Mouse (Mus musculus): Measurements from ENCODE around the gene Prodh2.
"Not testable (repeated sequence)": the region's sequence is repeated elsewhere in the genome, so short reads cannot be mapped to it uniquely, and the experiment has no call there.

Gene Prodh2

DNA sequence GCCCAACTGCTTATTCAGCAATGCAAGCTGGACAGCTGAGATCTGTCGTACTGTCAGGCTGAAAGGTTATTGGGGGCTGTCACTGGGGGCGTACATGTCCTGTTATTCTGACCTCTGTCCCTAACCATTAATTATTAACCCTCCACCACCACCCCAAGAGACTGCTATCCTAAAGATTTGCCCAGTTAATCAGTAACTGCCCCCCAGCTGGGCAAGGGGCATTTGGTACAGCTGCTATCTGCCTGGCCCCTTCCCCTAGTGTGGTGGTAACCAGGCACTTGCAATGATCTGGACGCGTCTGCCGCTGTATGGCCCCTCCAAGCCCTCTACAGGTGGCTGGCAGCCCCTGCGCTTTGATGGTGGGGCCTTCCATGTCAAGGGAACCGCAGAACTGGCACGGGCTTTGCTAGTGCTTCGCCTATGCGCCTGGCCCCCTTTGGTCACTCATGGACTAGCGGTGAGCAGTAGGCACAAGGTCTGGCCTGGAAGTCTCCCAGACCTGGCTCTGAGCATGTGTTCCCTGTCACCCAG is at the start of gene Prodh2:
Prodh2 (plus strand) TSS at position 222 of the 531 bp plus-strand sequence.
- DNase-seq (ENCODE audit: extremely low read depth, low read depth, low spot score), result no peak

DNA sequence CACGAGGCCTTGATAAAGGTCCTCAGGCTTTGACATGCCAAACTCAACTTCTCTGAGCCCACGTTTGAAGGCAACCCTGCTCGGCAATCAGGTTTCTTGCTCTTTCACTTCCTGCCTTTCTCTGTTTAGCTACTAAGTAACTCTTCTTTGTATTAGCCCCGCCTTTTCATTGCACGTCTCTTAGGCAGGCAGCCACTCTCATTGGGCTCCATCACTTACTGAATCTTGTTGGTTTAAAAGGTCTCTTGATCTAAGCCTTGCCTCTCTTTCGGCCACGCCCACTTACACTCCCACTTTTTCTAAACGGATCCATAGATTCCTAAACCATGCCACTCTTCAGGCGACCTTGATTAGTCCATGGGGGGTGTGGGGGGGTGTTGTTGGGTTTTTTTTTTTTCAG is 49.7 kb upstream of the Prodh2 start:
- no peak for DNase-seq (ENCODE audit: extremely low read depth, low read depth, low spot score)

- DNase-seq (ENCODE audit: extremely low read depth, low read depth, low spot score), result no peak
Observed at GRCm38 (mm10) chr7:30444154-30444970, 49.1 kb upstream of the Prodh2 start.

- no peak for DNase-seq (ENCODE audit: extremely low read depth, low read depth, low spot score)
Observed at GRCm38 (mm10) chr7:30444971-30445751, 48.3 kb upstream of the Prodh2 start, which contains the start of gene Aplp1. Gene Aplp1, minus strand, starts transcription at chr7:30445535.

DNA sequence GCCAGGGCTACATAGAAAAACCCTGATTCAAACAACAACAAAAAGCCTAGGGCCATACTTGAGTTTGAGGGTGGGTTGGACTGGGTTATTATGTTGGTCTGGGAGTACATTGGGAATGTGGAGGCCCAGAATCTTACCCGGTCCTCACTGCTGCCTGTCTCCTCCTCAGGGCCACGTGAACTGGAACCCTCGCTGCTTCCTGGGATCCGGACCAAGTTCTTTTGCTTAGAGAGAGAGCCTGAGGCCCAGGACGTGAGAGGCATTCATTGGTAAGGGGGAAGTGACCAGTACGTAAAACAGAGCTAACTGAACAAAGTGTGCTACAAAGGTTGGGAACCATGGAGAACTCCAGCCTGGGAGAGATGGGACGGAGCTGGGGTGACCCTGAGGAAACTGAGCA is 43.2 kb upstream of the Prodh2 start:
- no peak for DNase-seq (ENCODE audit: extremely low read depth, low read depth, low spot score)

- DNase-seq (ENCODE audit: extremely low read depth, low read depth, low spot score), result no peak
Observed at GRCm38 (mm10) chr7:30453327-30453726, 40.1 kb upstream of the Prodh2 start.

- no peak for DNase-seq (ENCODE audit: extremely low read depth, low read depth, low spot score)
Observed at GRCm38 (mm10) chr7:30453766-30454165, 39.7 kb upstream of the Prodh2 start.

- no peak for DNase-seq (ENCODE audit: extremely low read depth, low read depth, low spot score)
Observed at GRCm38 (mm10) chr7:30454259-30454658, 39.2 kb upstream of the Prodh2 start.

DNA sequence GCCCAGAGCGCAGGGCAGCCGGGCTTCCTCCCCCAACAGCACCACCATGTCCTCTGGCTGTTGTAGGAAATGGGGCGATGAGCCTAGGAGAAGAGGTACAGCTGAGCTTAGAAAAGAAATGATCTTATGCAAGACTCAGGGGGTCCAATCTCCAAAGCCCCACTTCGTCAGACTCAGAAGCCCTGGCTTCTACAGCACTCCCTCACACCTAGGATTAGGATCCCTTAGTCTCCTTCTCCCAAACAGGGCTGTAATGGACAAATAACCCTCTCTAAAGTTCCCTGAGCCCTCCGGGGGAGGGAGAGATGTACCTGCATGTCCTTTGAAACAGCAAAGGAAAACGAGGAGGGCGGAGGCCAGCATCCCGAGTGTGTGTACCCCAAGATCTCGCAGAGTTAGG is 36.9 kb upstream of the Prodh2 start:
- no peak for DNase-seq (ENCODE audit: extremely low read depth, low read depth, low spot score)

DNA sequence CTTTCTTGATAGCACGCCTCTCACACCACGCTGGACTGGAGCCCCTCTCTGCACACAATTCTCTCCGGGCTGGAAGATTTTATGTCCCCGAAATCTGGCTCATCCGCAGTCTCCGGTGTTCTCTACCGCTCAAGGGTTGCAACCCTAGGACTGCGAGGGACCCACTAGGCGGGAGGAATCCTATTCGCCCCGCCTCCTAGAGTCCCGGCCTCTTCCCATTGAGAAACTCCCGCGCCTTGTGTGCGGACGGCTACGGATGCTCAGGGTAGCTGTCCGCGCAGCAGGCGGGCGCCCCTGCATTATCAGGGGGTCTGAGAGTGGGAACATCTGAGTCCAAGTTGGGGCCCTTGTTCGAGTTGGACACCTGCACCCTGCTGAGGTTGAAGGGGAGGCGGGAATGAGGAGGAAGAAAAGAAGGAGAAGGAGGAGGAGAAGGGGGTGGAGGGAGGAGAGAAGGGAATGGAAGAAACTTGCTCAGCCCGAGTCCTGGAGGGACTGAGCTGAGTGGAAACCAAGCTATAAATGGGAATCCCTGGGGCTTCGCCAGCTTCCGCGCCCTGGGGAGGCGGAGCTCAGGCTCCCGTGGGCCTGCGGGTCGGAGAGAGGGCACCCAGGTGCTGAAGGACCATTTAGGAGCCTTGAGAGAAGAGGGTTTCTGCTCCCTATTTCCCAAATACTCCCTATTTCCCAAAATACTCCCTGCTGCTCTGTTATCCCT is 36.4 kb upstream of the Prodh2 start:
- no peak for DNase-seq (ENCODE audit: extremely low read depth, low read depth, low spot score)

DNA sequence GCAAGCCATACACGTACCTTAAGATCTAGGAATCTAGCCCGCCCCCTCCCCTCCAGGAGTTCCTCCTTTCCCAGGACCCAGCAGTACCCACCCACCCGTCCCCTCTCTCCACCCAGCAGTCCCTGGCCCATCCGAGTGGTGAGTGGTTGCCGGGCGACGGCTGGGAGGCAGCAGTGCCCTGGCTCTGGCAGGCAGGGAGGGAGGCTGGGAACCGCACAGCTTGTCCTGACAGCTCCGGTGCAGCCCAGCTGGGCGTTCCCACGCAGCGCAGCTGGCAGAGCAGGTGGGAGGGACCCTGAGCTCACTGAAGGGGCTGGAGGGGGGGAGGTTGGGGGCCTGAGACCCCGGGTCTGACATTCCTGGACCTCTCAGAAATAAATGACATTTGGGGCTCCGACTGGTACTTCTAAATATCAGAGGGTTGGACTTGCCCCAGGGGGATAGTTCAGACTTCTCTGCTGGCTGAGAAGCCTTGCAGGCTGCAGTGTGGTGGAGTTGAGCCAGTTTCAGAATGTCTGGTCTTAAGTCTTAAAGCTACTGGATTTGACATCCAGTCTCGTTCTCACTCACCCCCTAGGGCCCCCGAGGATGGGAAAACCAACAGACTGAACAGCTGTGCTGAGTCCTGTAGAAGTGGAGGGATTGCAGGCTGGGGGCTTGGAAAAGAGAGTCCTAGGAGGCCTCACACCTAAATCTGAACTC is 35.6 kb upstream of the Prodh2 start, which contains the start of the genes Kirrel2 and Nphs1:
Kirrel2 (minus strand) TSS at position 62 of the 702 bp plus-strand sequence.
Nphs1 (plus strand) TSS at position 687 of the 702 bp plus-strand sequence.
- no peak for DNase-seq (ENCODE audit: extremely low read depth, low read depth, low spot score)

- DNase-seq (ENCODE audit: extremely low read depth, low read depth, low spot score), result no peak
Observed at GRCm38 (mm10) chr7:30459484-30459883, 33.9 kb upstream of the Prodh2 start.

DNA sequence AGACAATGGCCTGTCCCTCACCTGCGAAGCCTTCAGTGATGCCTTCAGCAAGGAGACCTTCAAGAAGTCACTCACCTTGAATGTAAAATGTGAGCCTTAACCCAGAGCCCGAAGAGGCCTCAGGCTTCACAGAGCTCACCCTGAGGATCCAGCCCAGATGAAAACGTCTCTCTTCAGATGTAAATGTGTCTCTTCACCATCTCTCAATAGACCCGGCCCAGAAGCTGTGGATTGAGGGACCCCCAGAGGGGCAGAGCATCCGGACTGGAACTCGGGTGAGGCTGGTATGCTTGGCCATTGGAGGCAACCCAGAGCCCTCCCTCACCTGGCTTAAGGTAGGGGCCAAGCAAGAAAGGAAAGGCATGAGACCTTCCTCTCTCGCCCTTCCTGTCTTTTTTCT is 29.9 kb upstream of the Prodh2 start:
- no peak for DNase-seq (ENCODE audit: extremely low read depth, low read depth, low spot score)

DNA sequence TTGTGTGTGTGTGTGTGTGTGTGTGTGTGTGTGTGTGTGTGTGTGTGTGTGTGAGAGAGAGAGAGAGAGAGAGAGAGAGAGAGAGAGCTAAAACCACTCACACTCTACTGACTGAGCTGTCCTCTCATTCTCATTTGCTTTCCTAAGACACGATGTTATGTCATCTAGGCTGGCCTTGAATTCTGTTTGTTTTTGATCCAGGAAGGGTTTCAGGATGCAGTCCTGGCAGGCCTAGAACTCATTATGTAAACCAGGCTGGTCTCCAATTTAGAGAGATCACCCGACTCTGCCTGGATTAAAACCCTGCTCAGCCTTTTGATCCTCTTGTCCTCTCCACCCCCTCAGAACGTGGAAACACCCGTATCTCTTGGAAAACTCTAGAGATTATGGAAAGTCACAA is 29.4 kb upstream of the Prodh2 start:
- DNase-seq (ENCODE audit: extremely low read depth, low read depth, low spot score), result no peak

- no peak for DNase-seq (ENCODE audit: extremely low read depth, low read depth, low spot score)
Observed at GRCm38 (mm10) chr7:30464816-30465300, 28.6 kb upstream of the Prodh2 start.

GRCm38 (mm10) chr7:30472411-30472810 is 21.0 kb upstream of the Prodh2 start:
- no peak for DNase-seq (ENCODE audit: extremely low read depth, low read depth, low spot score)

DNA sequence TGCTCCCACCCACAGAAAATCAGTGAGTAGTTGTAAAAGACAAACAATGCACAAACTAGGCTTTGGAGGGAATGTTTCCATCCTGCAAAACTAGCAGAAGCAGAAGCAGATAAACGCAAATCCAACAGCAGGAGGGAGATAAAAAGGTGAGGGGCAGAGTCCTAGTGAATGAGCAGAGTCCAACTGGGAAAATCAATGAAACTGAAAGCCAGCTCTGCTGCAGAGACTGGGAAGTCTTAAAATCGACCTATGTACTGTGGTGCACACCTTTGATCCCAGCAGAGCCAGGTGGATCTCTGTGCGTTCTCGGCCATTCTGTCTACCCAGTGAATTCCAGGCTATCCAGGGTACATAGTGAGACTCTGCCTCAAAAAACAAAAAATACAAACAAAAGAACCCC is 18.4 kb upstream of the Prodh2 start:
- no peak for DNase-seq (ENCODE audit: extremely low read depth, low read depth, low spot score)

GRCm38 (mm10) chr7:30476136-30476535 is 17.3 kb upstream of the Prodh2 start:
- not testable (repeated sequence) for DNase-seq (ENCODE audit: extremely low read depth, low read depth, low spot score)

GRCm38 (mm10) chr7:30477415-30478381 is 15.7 kb upstream of the Prodh2 start:
- peak; percentile 76 for DNase-seq (ENCODE audit: extremely low read depth, low read depth, low spot score)
